Mouse (Mus musculus) forebrain, embryonic 12.5 days (tissue): ENCODE data around the gene Nthl1. TPM values are rescaled to one million over a fixed set of nuclear protein-coding genes. Genes with fewer than 3 reads are reported as not detected.

Experiments used
- ATAC-seq: fragments of 200-750 bp; cut with Nextera tagmentation; 2 replicates; pipeline ENCODE4 v1.8.0; 2017; ENCODE audit warnings: moderate TSS enrichment; ENCODE audit not compliant: low FRiP score
- H3K27ac ChIP-seq: fragments of 300-500 bp; sonication (generic); 2 replicates; pipeline ENCODE4 v1.5.1; 2016; ENCODE audit warnings: mild to moderate bottlenecking
- H3K27me3 ChIP-seq: fragments of 300-500 bp; sonication (generic); 2 replicates; pipeline ENCODE4 v1.6.1; 2016; ENCODE audit warnings: mild to moderate bottlenecking
- H3K36me3 ChIP-seq: fragments of 300-500 bp; sonication (generic); replicated peaks from 2 replicates; pipeline ENCODE4 v1.6.1; 2016; ENCODE audit warnings: mild to moderate bottlenecking
- H3K4me1 ChIP-seq: fragments of 300-500 bp; sonication (generic); 2 replicates; pipeline ENCODE4 v1.6.1; 2016
- H3K4me2 ChIP-seq: fragments of 300-500 bp; sonication (generic); 2 replicates; pipeline ENCODE4 v1.6.1; 2016; ENCODE audit warnings: mild to moderate bottlenecking, moderate library complexity
- H3K4me3 ChIP-seq: fragments of 300-500 bp; sonication (generic); replicated peaks from 2 replicates; pipeline ENCODE4 v1.5.1; 2016; ENCODE audit warnings: mild to moderate bottlenecking
- H3K9ac ChIP-seq: fragments of 300-500 bp; sonication (generic); 2 replicates; pipeline ENCODE4 v1.6.1; 2016; ENCODE audit warnings: mild to moderate bottlenecking
- H3K9me3 ChIP-seq: fragments of 300-500 bp; sonication (generic); 2 replicates; pipeline ENCODE4 v1.6.1; 2016
- WGBS: fragments of 180-500 bp; shearing (Covaris S2); methylation state at CpG from one replicate; pipeline ENCODE4 v1.1.7; 2016; 5-methylcytosine and 5-hydroxymethylcytosine counted together
- polyA plus RNA-seq: library from polyadenylated mRNA; unstranded; fragments of >200 nt; fragmentation: Nextera tagmentation; extraction: Ambion mirVana; gene quantifications from 2 replicates; pipeline ENCODE4 v1.2.1, GENCODE M21; 2016

Nthl1 gene
- polyA plus RNA-seq, 1 experiment from 2014 or later: 18.8 TPM

DNA sequence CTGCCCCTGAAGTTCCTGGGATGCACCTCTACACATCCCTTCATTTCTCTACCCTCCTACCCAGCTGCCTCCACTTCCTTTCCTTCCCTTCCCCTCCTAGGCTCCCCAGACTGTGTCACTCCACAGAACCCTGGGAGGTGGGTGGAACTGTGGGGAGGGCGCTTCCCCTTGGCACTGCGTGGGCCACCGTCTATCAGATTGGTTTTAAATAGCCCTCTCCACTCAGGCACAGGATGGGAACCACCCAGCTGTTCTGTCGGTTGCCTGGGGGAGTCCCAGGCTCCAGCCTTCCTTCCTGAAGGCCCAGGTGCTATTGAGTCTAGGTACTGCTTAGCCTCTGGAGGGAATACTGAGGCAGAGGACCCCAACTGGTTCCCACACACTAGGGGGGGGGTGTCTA, 2.5 kb downstream of the Nthl1 start:
- Histone ChIP-seq H3K27me3 (no peaks in the 10 kb centered on the region), H3K9ac (no peak overlapping the region)
- ATAC-seq: no peak

DNA sequence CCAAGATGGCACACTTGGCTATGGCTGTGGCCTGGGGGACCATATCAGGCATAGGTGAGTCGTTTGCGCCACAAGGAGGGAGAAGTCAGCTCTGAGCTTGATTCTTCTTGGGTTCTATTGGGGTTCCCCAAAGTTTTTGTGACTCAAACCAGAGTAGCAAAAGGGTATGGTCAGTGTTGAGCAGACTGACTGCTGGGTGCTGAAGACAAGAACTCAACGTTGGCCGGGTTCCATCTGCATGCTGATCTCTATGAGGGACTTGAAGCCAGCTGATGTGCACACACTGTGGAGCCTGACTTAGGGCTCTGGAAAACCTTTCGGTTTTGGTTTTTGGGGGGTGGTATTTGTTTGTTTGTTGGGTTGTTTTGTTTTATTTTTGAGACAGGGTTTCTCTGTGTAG, 3.2 kb downstream of the Nthl1 start:
- Histone ChIP-seq H3K4me2 (no peak overlapping the region), H3K9ac (no peak overlapping the region), H3K4me3 (no peak overlapping the region), H3K4me1 (peaks cover 19% of the 10 kb centered on the region), H3K27me3 (no peaks in the 10 kb centered on the region), H3K27ac (no peak overlapping the region), H3K36me3 (peaks cover 8% of the 10 kb centered on the region; the same call in 1 of the 2 replicates), H3K9me3 (no peaks in the 10 kb centered on the region)
- WGBS: 98% methylated on average over 5 of the region's 5 CpGs
- no peak for ATAC-seq

More for the DNA sequence above, 2.5 kb downstream of the Nthl1 start:
- Histone ChIP-seq H3K9me3 (no peaks in the 10 kb centered on the region), H3K4me1 (peaks cover 19% of the 10 kb centered on the region), H3K4me3 (no peak overlapping the region), H3K4me2 (no peak overlapping the region), H3K36me3 (peaks cover 14% of the 10 kb centered on the region), H3K27ac (no peak overlapping the region)
- 93% methylated on average over 4 of the region's 4 CpGs for WGBS

DNA sequence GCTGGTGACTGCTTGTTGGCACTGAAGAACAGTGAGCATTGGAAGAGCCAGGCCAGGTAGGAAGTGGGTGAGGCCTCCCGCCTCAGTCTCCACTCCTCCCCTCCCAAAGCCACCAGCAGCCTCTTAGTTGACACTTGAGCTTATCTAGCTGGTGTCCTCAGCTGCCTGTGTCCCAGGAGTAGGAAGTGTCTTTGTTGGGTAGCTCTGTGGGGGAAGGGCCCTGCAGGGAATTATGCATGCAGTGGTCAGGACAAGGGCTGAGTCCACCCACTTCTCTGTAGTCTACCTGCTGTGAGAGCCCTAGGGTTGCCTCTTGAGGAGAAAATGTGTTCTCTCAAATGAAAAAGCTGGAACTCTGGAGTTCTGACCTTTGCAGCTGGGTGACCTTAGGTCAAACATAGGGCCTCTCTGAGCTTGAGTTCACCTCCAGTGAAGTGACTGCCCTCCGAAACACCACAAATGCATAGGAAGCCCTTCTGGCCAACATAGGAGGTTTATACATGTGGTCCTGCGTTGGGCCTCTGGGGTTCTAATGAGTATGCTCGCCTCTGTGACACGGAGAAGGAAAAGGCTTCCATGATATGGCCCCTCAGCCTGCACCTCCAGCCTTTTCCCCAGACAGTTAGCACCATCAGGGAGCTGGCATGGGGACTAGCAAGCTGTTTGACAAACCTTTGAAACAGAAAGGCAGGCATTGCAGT, 4.5 kb downstream of the Nthl1 start:
- H3K4me3 ChIP-seq: no peak overlapping the region
- no peak overlapping the region for H3K9ac ChIP-seq
- no peak overlapping the region for H3K27ac ChIP-seq
- ATAC-seq: no peak
- H3K4me1 ChIP-seq: peaks cover 10% of the 10 kb centered on the region
- no peak overlapping the region for H3K4me2 ChIP-seq
- H3K36me3 ChIP-seq: 0 out of 2 replicates have a peak, but pooled peaks cover 7% of the 10 kb centered on the region
- no peaks in the 10 kb centered on the region for H3K9me3 ChIP-seq
- no peaks in the 10 kb centered on the region for H3K27me3 ChIP-seq
- 63% methylated on average over 5 of the region's 5 CpGs for WGBS

DNA sequence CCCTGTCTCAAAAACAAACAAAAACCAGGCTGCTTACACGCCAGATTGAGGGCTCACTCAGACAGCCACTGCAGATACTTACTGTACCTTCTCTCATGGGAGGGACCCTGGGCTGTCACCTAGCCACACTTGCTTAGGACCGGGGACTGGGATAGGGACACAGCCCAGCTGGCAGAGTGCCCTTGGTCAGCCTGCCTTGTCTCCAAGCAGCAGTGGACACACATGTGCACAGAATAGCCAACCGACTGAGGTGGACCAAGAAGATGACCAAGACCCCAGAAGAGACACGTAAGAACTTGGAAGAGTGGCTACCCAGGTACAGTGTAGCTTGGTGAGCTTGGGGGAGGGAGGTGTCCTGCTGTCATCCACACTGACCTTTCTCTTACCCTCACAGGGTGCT, 5.7 kb downstream of the Nthl1 start:
- ATAC-seq: no peak
- 97% methylated on average over 4 of the region's 4 CpGs for WGBS
- H3K4me1 ChIP-seq: peaks cover 4% of the 10 kb centered on the region
- 0 out of 2 replicates have a peak, but pooled peaks cover 7% of the 10 kb centered on the region for H3K36me3 ChIP-seq
- no peak overlapping the region for H3K4me3 ChIP-seq
- no peaks in the 10 kb centered on the region for H3K9me3 ChIP-seq
- no peak overlapping the region for H3K4me2 ChIP-seq
- no peak overlapping the region; the same call in 1 of the 2 replicates for H3K9ac ChIP-seq
- H3K27me3 ChIP-seq: no peaks in the 10 kb centered on the region
- H3K27ac ChIP-seq: no peak overlapping the region

DNA sequence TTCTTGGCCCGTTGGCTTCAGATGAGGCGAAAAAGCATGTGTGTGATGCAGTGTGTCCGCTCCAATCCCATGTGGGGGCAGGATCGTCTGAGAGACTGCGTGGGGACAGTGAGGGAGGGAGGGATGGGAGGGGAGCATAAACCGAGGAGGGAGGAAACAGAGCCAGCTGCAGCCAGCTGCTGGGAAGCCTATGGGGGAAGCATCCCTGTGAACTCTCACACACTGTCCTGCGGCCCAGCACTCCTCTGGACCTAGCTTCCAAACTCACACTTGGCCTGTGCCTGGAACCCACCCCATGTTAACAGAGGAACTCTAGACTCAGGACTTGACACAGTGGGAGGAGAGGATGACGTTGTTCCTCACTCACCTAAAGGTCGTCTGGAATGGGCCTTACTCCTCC, 6.4 kb downstream of the Nthl1 start:
- H3K36me3 ChIP-seq: 0 out of 2 replicates have a peak, but pooled peaks cover 7% of the 10 kb centered on the region
- H3K9ac ChIP-seq: no peak overlapping the region
- no peak overlapping the region for H3K4me3 ChIP-seq
- no peaks in the 10 kb centered on the region for H3K27me3 ChIP-seq
- 81% methylated on average over 9 of the region's 9 CpGs for WGBS
- no peaks in the 10 kb centered on the region for H3K4me1 ChIP-seq
- ATAC-seq: no peak
- no peaks in the 10 kb centered on the region for H3K9me3 ChIP-seq
- peak overlapping the region; percentile 9; the same call in 1 of the 2 replicates for H3K27ac ChIP-seq
- H3K4me2 ChIP-seq: no peak overlapping the region

DNA sequence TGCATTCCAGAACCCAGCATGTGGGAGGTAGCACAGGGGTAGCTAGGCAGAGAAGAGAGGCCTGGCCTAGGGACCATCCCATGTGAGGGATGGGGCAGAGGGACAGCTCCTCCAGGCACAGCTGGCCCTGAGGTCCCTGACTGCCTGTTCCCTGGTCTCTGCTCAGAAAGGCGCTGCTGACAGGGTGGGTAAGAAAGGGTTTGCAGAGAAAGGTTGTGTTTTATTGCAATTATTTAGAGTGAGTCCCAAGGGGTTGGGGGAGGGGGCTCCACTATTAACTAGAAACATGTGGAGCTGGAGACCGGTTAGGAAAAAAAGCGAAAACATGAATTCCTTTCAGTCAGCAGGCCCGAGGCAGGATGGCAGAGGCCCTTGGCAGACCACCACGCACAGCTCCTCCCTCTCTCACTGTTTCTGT, 7.1 kb downstream of the Nthl1 start:
- no peaks in the 10 kb centered on the region for H3K27me3 ChIP-seq
- H3K9me3 ChIP-seq: no peaks in the 10 kb centered on the region
- H3K27ac ChIP-seq: peak overlapping the region; percentile 19; the same call in 1 of the 2 replicates
- 78% methylated on average over 5 of the region's 5 CpGs for WGBS
- ATAC-seq: no peak
- H3K36me3 ChIP-seq: 0 out of 2 replicates have a peak, but pooled peaks cover 7% of the 10 kb centered on the region
- H3K4me3 ChIP-seq: no peak overlapping the region
- no peak overlapping the region for H3K4me2 ChIP-seq
- H3K9ac ChIP-seq: no peak overlapping the region
- no peaks in the 10 kb centered on the region for H3K4me1 ChIP-seq

DNA sequence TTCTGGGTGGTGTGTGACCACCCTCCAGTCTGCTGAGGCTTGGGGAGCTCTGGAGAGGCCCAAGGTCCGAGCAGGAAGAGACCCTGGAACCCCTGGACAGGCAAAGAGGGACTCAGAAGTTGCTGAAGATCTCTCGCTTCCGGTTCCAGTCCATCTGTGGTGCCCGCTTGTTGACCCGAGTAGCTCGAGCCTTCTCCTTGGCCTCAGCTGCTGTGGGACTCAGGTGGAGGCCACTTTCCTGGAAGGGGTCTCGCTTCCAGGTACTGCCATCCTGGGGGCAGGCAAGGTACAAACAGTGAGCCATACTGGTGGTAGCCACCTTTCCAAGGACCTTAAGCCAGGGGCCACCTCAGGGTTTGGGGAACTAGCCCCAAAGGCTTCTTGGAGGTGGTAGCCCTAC, 7.6 kb downstream of the Nthl1 start:
- no peak overlapping the region for H3K4me2 ChIP-seq
- 0 out of 2 replicates have a peak overlapping the region, but pooled peaks have one; percentile 19 for H3K27ac ChIP-seq

DNA sequence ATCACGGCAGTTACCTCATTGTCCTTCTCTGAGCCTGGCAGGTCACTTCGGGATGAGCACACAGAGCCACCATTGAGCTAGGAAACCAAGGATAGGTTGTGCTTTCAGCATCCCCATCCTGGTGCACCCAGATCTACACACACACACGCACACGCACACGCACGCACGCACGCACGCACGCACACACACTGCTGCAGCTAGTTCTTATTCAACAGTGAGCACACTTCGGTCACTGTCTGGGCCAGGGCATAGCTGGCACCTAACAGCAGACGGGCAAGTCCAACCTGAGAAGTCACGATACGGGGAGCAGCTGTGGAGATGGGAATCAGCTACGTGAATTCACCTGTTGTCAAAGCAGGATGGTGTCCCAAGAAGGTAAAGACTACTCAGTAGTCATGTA, 8.1 kb downstream of the Nthl1 start:
- Histone ChIP-seq H3K4me1 (no peaks in the 10 kb centered on the region), H3K4me3 (no peak overlapping the region), H3K9me3 (no peaks in the 10 kb centered on the region), H3K4me2 (no peak overlapping the region), H3K36me3 (0 out of 2 replicates have a peak, but pooled peaks cover 7% of the 10 kb centered on the region), H3K9ac (no peak overlapping the region), H3K27ac (no peak overlapping the region), H3K27me3 (no peaks in the 10 kb centered on the region)
- 93% methylated on average over 15 of the region's 15 CpGs for WGBS
- no peak for ATAC-seq

More for the DNA sequence above, 7.6 kb downstream of the Nthl1 start:
- H3K36me3 ChIP-seq: 0 out of 2 replicates have a peak, but pooled peaks cover 7% of the 10 kb centered on the region
- H3K9me3 ChIP-seq: no peaks in the 10 kb centered on the region
- H3K27me3 ChIP-seq: no peaks in the 10 kb centered on the region
- no peak overlapping the region for H3K4me3 ChIP-seq
- no peak for ATAC-seq
- H3K9ac ChIP-seq: no peak overlapping the region
- no peaks in the 10 kb centered on the region for H3K4me1 ChIP-seq
- WGBS: 91% methylated on average over 7 of the region's 7 CpGs

DNA sequence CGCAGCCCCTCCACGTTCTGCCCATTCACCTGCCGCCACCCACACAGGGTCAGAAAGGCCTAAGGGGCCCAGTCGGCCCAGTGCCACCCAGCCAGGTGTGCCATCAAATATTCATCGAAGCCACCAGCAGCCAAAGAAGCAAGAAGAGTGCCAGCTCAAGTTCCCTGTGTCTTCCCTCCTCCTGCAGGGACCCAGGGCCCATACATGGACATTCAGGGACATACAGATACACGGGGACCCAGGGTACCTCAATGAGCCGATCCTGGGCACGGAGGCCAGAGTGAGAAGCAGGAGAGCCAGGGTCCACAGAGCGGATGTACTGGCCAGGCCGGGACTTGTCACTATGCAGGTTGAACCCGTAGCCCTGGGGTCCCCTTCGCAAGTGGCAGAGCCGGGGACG, 9.5 kb downstream of the Nthl1 start:
- no peak for ATAC-seq
- no peak overlapping the region for H3K4me3 ChIP-seq
- H3K9me3 ChIP-seq: no peaks in the 10 kb centered on the region
- no peaks in the 10 kb centered on the region for H3K4me1 ChIP-seq
- H3K4me2 ChIP-seq: no peak overlapping the region
- no peak overlapping the region for H3K27ac ChIP-seq
- 92% methylated on average over 14 of the region's 14 CpGs for WGBS
- H3K36me3 ChIP-seq: 0 out of 2 replicates have a peak, but pooled peaks cover 7% of the 10 kb centered on the region
- no peak overlapping the region for H3K9ac ChIP-seq
- H3K27me3 ChIP-seq: no peaks in the 10 kb centered on the region

DNA sequence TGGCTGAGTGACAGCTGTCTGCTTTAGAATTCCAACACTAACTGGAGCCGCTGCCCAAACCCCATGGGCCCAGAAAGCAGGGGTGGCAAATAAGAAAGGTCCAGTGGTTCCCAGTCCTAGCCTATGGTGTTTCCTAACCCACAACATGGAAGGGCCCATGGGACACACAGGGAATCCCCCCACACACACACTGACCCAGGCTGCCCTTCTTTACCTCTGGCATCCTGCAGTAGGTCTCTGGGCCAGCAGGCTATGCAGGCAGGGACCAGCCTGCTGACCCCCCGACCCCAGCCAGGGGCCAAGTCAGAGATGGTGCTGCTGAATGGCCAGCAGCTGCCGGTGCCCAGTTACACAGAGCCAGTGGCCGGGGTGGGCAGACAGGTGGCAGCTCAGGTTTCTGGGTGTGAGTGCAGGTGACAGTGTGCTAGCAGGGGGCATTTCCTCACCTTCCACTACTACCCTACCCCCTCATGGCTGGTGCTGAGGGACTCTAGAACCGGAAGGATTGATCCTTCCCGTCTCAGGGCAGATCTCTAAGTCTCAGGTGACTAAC, 10.4 kb downstream of the Nthl1 start:
- Histone ChIP-seq H3K27me3 (no peaks in the 10 kb centered on the region), H3K4me3 (no peak overlapping the region), H3K9me3 (no peaks in the 10 kb centered on the region), H3K9ac (no peak overlapping the region), H3K4me1 (no peaks in the 10 kb centered on the region), H3K4me2 (no peak overlapping the region; the same call in 1 of the 2 replicates), H3K36me3 (0 out of 2 replicates have a peak, but pooled peaks cover 7% of the 10 kb centered on the region), H3K27ac (no peak overlapping the region)
- 77% methylated on average over 6 of the region's 6 CpGs for WGBS
- ATAC-seq: no peak

DNA sequence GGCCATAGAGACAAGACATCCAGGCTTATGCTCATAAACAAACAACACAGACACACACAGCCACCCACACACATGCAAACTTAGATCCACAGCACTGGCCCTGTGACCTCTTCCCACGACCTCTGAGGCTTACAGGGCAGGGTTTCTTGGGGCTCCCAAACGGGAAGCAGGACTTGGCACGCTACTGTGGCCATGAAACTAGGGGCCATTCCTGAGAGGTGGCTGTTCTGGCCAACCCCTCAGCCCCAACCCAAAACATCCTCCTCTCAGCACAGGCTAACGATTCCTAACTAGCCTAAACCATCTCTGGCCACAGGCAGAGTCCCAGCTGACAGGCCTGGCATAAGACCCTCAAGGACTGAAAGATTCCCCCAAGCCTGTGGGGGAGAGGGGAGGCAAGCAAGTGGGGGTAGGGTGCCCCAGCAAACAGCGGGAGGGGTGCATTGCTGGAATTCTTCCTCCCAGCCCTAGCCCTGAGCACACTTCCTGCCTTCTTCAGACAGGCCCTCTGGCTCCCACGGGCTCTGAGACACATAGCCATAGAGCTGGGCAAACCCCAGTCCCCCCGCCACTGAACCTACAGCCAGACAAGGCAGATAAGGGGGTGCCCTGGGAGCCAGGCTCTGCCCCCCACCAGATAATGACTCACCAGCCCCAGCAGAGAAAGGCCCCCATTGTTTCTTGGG, 11.7 kb downstream of the Nthl1 start:
- Histone ChIP-seq H3K36me3 (no peaks in the 10 kb centered on the region), H3K4me2 (no peak overlapping the region), H3K4me3 (no peak overlapping the region), H3K9me3 (no peaks in the 10 kb centered on the region), H3K4me1 (no peaks in the 10 kb centered on the region), H3K27me3 (peaks cover 11% of the 10 kb centered on the region), H3K27ac (peak overlapping the region; percentile 21; the same call in 1 of the 2 replicates), H3K9ac (no peak overlapping the region)
- no peak for ATAC-seq
- 66% methylated on average over 7 of the region's 7 CpGs for WGBS
